Mouse (Mus musculus) lung, adult 2 months (tissue): Measurements from ENCODE around the gene Hmx1.
A peak's percentile ranks its signal among the peaks of the same experiment; 100 is the strongest.

ENCODE experiments used
- CTCF ChIP-seq: fragments of 200-500 bp; IDR thresholded peaks from 2 replicates; pipeline ENCODE4 v1.5.1; 2011; ENCODE audit warnings: mild to moderate bottlenecking, low read length, control low read depth; ENCODE audit not compliant: insufficient read depth
- POLR2A ChIP-seq: fragments of 200-500 bp; IDR thresholded peaks from 2 replicates; pipeline ENCODE4 v1.6.1; 2011; ENCODE audit warnings: low read depth, mild to moderate bottlenecking, control low read depth, low read length, borderline replicate concordance; ENCODE audit errors: extremely low read depth

- TF ChIP-seq POLR2A = no peak
- TF ChIP-seq CTCF = peak; percentile 81
Observed at GRCm38 (mm10) chr5:35379815-35380214, 9.1 kb upstream of the Hmx1 start.
